Mouse (Mus musculus) CH12.LX (cell line): ENCODE measurements around the gene Trio. TPM values are rescaled to one million over a fixed set of nuclear protein-coding genes. Genes with fewer than 3 reads are reported as not detected.

Source experiments
- DNase-seq: peaks from one replicate; pipeline ENCODE4 v3.0.0-alpha.2; 2013; ENCODE audit errors: extremely low read depth
- H3K27ac ChIP-seq: 2 replicates; pipeline ENCODE4 v1.5.1; 2012; ENCODE audit warnings: low read depth, mild to moderate bottlenecking, control low read depth, moderate library complexity; ENCODE audit not compliant: insufficient read depth
- H3K27me3 ChIP-seq: replicated peaks from 2 replicates; pipeline ENCODE3; 2012; ENCODE audit warnings: inconsistent platforms
- H3K36me3 ChIP-seq, 2 experiments: replicated peaks in 1 of 2; 2 replicates each; pipeline versions ENCODE3 to v1.6.1; 2012; ENCODE audit warnings: inconsistent platforms in 1 of 2, low read length in 1 of 2, mild to moderate bottlenecking in 1 of 2, mixed read lengths in 1 of 2, moderate library complexity in 1 of 2; ENCODE audit not compliant: control insufficient read depth in 1 of 2, insufficient read depth in 1 of 2
- H3K4me1 ChIP-seq, 2 experiments: 2 replicates each; pipeline ENCODE4 v1.6.1; 2012; ENCODE audit warnings: inconsistent platforms in 1 of 2, moderate library complexity in 1 of 2; ENCODE audit not compliant: insufficient read depth in 2 of 2, control insufficient read depth in 1 of 2
- H3K4me2 ChIP-seq: 2 replicates; pipeline ENCODE4 v1.6.1; 2012; ENCODE audit warnings: low read depth, mild to moderate bottlenecking, control low read depth; ENCODE audit not compliant: poor library complexity, insufficient read depth, severe bottlenecking
- H3K4me3 ChIP-seq, 3 experiments: fragments of 150-350 bp in 1 of 3; sonication (generic) in 1 of 3; replicated peaks in 1 of 3; 2 replicates each; pipeline versions ENCODE3 to v1.5.1; 2011 to 2012; ENCODE audit warnings: low read depth in 2 of 3, low read length in 2 of 3, mild to moderate bottlenecking in 2 of 3, moderate library complexity in 2 of 3, control low read depth in 1 of 3, improper control_type of control experiment in 1 of 3, inconsistent platforms in 1 of 3, mixed read lengths in 1 of 3; ENCODE audit not compliant: poor library complexity in 1 of 3
- H3K79me2 ChIP-seq: replicated peaks from 2 replicates; pipeline ENCODE4 v1.6.1; 2012; ENCODE audit warnings: mild to moderate bottlenecking, moderate library complexity; ENCODE audit not compliant: control insufficient read depth, poor library complexity, insufficient read depth, severe bottlenecking; ENCODE audit errors: extremely low read depth
- H3K9ac ChIP-seq: 2 replicates; pipeline ENCODE4 v1.6.1; 2012; ENCODE audit warnings: low read depth, mild to moderate bottlenecking, control low read depth, moderate library complexity; ENCODE audit not compliant: insufficient read depth
- H3K9me3 ChIP-seq: replicated peaks from 2 replicates; pipeline ENCODE3; 2012; ENCODE audit warnings: low read length, inconsistent platforms, mixed read lengths
- CHD2 ChIP-seq: IDR thresholded peaks from 2 replicates; pipeline ENCODE4 v1.6.1; 2011; ENCODE audit warnings: low read length, improper control_type of control experiment
- CTCF ChIP-seq, 2 experiments: IDR thresholded peaks in 1 of 2; conservative IDR thresholded peaks in 1 of 2; 2 replicates each; pipeline ENCODE4 v1.5.1; 2011 to 2012; ENCODE audit warnings: low read depth in 2 of 2, low read length in 2 of 2, improper control_type of control experiment in 1 of 2, inconsistent platforms in 1 of 2, mild to moderate bottlenecking in 1 of 2, moderate library complexity in 1 of 2
- ELF1 ChIP-seq: IDR thresholded peaks from 2 replicates; pipeline ENCODE4 v1.6.1; 2014; ENCODE audit warnings: low read depth, mild to moderate bottlenecking, inconsistent platforms, low read length, improper control_type of control experiment
- EP300 ChIP-seq: IDR thresholded peaks from 2 replicates; pipeline ENCODE4 v1.6.1; 2011; ENCODE audit warnings: low read length, improper control_type of control experiment
- GABPA ChIP-seq: IDR thresholded peaks from 2 replicates; pipeline ENCODE4 v1.6.1; 2012; ENCODE audit warnings: low read depth, low read length, improper control_type of control experiment, inconsistent platforms; ENCODE audit not compliant: insufficient replicate concordance
- HCFC1 ChIP-seq: IDR thresholded peaks from 2 replicates; pipeline ENCODE4 v1.6.1; 2012; ENCODE audit warnings: low read depth, mild to moderate bottlenecking, inconsistent platforms, low read length, improper control_type of control experiment
- JUND ChIP-seq: conservative IDR thresholded peaks from 2 replicates; pipeline ENCODE4 v1.6.1; 2011; ENCODE audit warnings: low read depth, low read length, improper control_type of control experiment
- MAFK ChIP-seq: IDR thresholded peaks from 2 replicates; pipeline ENCODE4 v1.6.1; 2011; ENCODE audit warnings: low read length, improper control_type of control experiment; ENCODE audit not compliant: insufficient replicate concordance
- MEF2A ChIP-seq: IDR thresholded peaks from 2 replicates; pipeline ENCODE4 v1.6.1; 2014; ENCODE audit warnings: low read depth, mild to moderate bottlenecking, inconsistent platforms, low read length, improper control_type of control experiment, borderline replicate concordance
- MXI1 ChIP-seq: IDR thresholded peaks from 2 replicates; pipeline ENCODE4 v1.6.1; 2011; ENCODE audit warnings: mild to moderate bottlenecking, low read depth, low read length, improper control_type of control experiment
- MYC ChIP-seq: IDR thresholded peaks from 2 replicates; pipeline ENCODE4 v1.6.1; 2011; ENCODE audit warnings: low read depth, mild to moderate bottlenecking, improper control_type of control experiment, low read length
- NRF1 ChIP-seq: IDR thresholded peaks from 2 replicates; pipeline ENCODE4 v1.6.1; 2014; ENCODE audit warnings: low read depth, mild to moderate bottlenecking, inconsistent platforms, low read length, improper control_type of control experiment, moderate library complexity
- PAX5 ChIP-seq: IDR thresholded peaks from 2 replicates; pipeline ENCODE4 v1.6.1; 2012; ENCODE audit warnings: low read length, inconsistent platforms, mixed read lengths
- POLR2A ChIP-seq: IDR thresholded peaks from 2 replicates; pipeline ENCODE4 v1.6.1; 2011; ENCODE audit warnings: low read depth, mild to moderate bottlenecking, improper control_type of control experiment, low read length
- POLR2AphosphoS2 ChIP-seq: IDR thresholded peaks from 2 replicates; pipeline ENCODE4 v1.6.1; 2011; ENCODE audit warnings: low read depth, low read length, improper control_type of control experiment
- SMC3 ChIP-seq: IDR thresholded peaks from 2 replicates; pipeline ENCODE4 v1.6.1; 2011; ENCODE audit warnings: low read depth, low read length, improper control_type of control experiment
- TBP ChIP-seq: conservative IDR thresholded peaks from 2 replicates; pipeline ENCODE4 v1.6.1; 2011; ENCODE audit warnings: low read depth, low read length, improper control_type of control experiment
- TCF12 ChIP-seq: IDR thresholded peaks from 2 replicates; pipeline ENCODE4 v1.6.1; 2014; ENCODE audit warnings: low read depth, mild to moderate bottlenecking, inconsistent platforms, low read length, improper control_type of control experiment
- UBTF ChIP-seq: IDR thresholded peaks from 2 replicates; pipeline ENCODE4 v1.6.1; 2012; ENCODE audit warnings: low read depth, mild to moderate bottlenecking, inconsistent platforms, low read length, improper control_type of control experiment, moderate library complexity
- dilution Hi-C: fragments of 300-500 bp; cut with MboI; formaldehyde crosslinking; loops from 2 replicates; pipeline ENCODE4 v1.14.3; 2020; ENCODE audit warnings: low sequenced_read_pairs; ENCODE audit not compliant: extremely low pct_unique_long_range_greater_than_20kb, extremely low pct_ligation_motif_present
- in situ Hi-C: fragments of 300-500 bp; cut with MboI; formaldehyde crosslinking; loops from 3 replicates; pipeline ENCODE4 v1.14.3; 2019; ENCODE audit warnings: low sequenced_read_pairs, low pct_ligation_motif_present, low pct_unique_long_range_greater_than_20kb, mixed read lengths
- polyA plus RNA-seq: library from polyadenylated mRNA; unstranded; fragments of >175 nt; gene quantifications from 2 replicates; pipeline ENCODE4 v1.2.1, GENCODE M21; 2012; ENCODE audit warnings: low read depth; ENCODE audit not compliant: insufficient read length
- total RNA-seq, 2 experiments: library from RNA; depleted of rRNA; stranded (reverse); fragments of 300-350 nt in 1 of 2; fragments of >200 nt in 1 of 2; gene quantifications; 2 replicates each; pipeline ENCODE4 v1.2.3; 2012 to 2014

Gene Trio
- total and polyA plus RNA-seq, 3 experiments: 3.9 to 17.5 (median 4.3) TPM

DNA sequence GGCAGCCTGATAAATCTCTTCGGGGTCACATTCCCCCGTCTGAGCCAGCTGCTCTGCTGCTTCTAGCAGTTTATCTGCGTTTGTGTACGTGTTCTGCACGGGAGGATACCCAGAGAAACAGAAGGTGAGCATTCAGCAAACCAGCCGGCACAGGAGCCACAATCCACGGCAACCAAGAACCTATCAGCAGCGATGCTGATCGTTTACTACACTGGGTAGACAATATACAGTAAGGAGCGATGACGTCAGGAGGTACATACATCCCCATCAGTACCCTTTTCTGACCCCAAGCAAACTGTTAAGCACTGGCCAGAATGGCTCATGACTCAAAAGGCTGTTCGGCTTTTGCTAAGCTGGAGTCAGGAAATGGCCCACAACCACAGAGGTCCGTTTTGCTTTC, 154.4 kb downstream of the Trio start:
- no peaks in the 10 kb centered on the region for H3K36me3 ChIP-seq
- H3K4me3 ChIP-seq: no peak overlapping the region
- no peak overlapping the region for H3K9ac ChIP-seq
- H3K9me3 ChIP-seq: no peaks in the 10 kb centered on the region
- H3K27ac ChIP-seq: no peak overlapping the region
- H3K79me2 ChIP-seq: no peaks in the 10 kb centered on the region
- dilution Hi-C loops: no loop called here
- in situ Hi-C loops: no loop called here
- no peak for DNase-seq
- peaks cover 0 to 10% of the 10 kb centered on the region in 2 experiments; a peak in 3 of 4 replicates for H3K4me1 ChIP-seq
- H3K27me3 ChIP-seq: no peaks in the 10 kb centered on the region
- no peak for TF ChIP-seq POLR2AphosphoS2
- no peak for TF ChIP-seq GABPA
- no peak for TF ChIP-seq MAFK
- no peak for TF ChIP-seq TCF12
- TF ChIP-seq NRF1: no peak
- no peak for TF ChIP-seq SMC3
- no peak for TF ChIP-seq JUND
- TF ChIP-seq UBTF: no peak
- TF ChIP-seq PAX5: no peak
- no peak for TF ChIP-seq MYC
- no peak for TF ChIP-seq MEF2A
- no peak for TF ChIP-seq CHD2
- TF ChIP-seq CTCF (conservative IDR thresholded peaks at IDR 0.05 in 1 of 2, IDR thresholded peaks at IDR 0.05 in 1 of 2; ENCODE audit: low read depth in 2 of 2, low read length in 2 of 2): no peak
- TF ChIP-seq POLR2A: no peak
- no peak overlapping the region for H3K4me2 ChIP-seq

DNA sequence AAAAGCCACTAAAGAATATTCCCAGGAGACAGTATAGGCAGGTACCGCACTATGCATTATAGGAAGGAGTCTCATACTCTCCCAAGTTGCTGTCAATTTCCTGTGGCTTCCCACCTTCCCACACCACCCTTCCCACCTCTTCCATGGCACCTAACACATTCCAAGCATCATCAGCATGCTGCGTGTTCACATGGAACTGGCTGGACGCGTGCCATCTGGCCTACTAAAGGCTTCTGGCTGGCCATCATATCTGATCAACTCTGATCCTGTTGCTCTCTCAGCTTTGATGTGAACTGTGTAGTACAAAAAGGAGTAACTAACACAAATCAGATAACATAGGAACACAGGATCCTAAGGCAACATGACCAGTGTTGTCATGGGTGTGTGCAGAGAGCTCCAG, 156.6 kb downstream of the Trio start:
- no peak for DNase-seq
- Histone ChIP-seq H3K9ac (no peak overlapping the region), H3K36me3 (no peaks in the 10 kb centered on the region), H3K4me2 (no peak overlapping the region), H3K79me2 (no peaks in the 10 kb centered on the region), H3K4me1 (peaks cover 0 to 6% of the 10 kb centered on the region in 2 experiments; a peak in 2 of 4 replicates), H3K4me3 (no peak overlapping the region), H3K9me3 (no peaks in the 10 kb centered on the region), H3K27ac (no peak overlapping the region), H3K27me3 (no peaks in the 10 kb centered on the region)
- no peak for TF ChIP-seq POLR2A
- no peak for TF ChIP-seq HCFC1
- TF ChIP-seq TBP: no peak
- TF ChIP-seq MXI1: no peak
- TF ChIP-seq POLR2AphosphoS2: no peak
- TF ChIP-seq ELF1: no peak
- no peak for TF ChIP-seq EP300
- in situ Hi-C loops (no loop called here), dilution Hi-C loops (no loop called here)
